Comparison of ENCODE assay signal across 8 mouse cellular contexts in the genomic region with DNA sequence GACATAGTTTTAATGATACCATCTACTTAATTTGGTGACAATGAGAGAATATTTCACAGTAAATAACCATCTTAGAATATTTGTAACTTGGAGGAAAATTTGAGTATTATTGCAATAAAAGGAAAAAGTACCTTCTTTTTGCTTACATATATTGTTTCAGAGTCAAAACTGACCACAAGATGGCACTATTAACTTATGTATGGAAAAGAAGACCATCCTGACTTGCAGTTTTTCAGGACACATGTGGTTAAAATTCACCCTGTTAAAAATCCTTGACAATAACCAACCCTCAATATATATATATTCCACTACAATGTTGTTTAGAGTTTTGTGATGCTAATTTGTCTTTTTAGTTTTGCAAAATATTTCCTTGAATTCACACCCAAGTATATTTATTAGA. TPM values are rescaled to one million over a fixed set of nuclear protein-coding genes. Genes with fewer than 3 reads are reported as not detected.
A peak's percentile ranks its signal among the peaks of the same experiment; 100 is the strongest.
DNase-seq lines count a peak whose midpoint lies in the region; ATAC-seq and TF ChIP-seq lines count a peak whose summit lies in the region.

No protein-coding gene starts in this region.

- H3K27me3 ChIP-seq in lung, embryonic 14.5 days (ENCODE audit: insufficient read depth, low read length): no peaks in the 10 kb centered on the region
- no peaks in the 10 kb centered on the region for H3K27me3 ChIP-seq in forebrain, embryonic 13.5 days

- DNase-seq in cerebellum, adult 9-10 months: peak; percentile 27
- peak; percentile 95 for DNase-seq in lung, embryonic 14.5 days
- DNase-seq in lung, postnatal 4 days: no peak
- DNase-seq in skeletal muscle tissue, adult 2 months (ENCODE audit: low read depth, low spot score): peak; percentile 8
- DNase-seq in urinary bladder, postnatal 36 days (ENCODE audit: low spot score in 2 of 2): no peak
- no peak for DNase-seq in gastrocnemius, adult 18-20 months (ENCODE audit: low spot score)

- no peak overlapping the region for H3K27ac ChIP-seq in lung, embryonic 14.5 days (ENCODE audit: low read depth)
- no peak overlapping the region for H3K27ac ChIP-seq in forebrain, embryonic 13.5 days

- H3K4me3 ChIP-seq in lung, embryonic 14.5 days (ENCODE audit: low read depth, low read length): no peak overlapping the region
- H3K4me3 ChIP-seq in forebrain, embryonic 13.5 days: no peak overlapping the region

- H3K4me2 ChIP-seq in lung, embryonic 14.5 days: no peak overlapping the region
- H3K4me2 ChIP-seq in forebrain, embryonic 13.5 days: no peak overlapping the region

- no peak overlapping the region for H3K9ac ChIP-seq in lung, embryonic 14.5 days
- H3K9ac ChIP-seq in forebrain, embryonic 13.5 days: no peak overlapping the region

- H3K4me1 ChIP-seq in lung, embryonic 14.5 days (ENCODE audit: insufficient read depth): no peaks in the 10 kb centered on the region
- no peaks in the 10 kb centered on the region for H3K4me1 ChIP-seq in forebrain, embryonic 13.5 days

- ATAC-seq in cerebellum, adult (ENCODE audit: insufficient number of reproducible peaks, low FRiP score, low TSS enrichment): no peak
- no peak for ATAC-seq in lung, embryonic 14.5 days (ENCODE audit: insufficient read depth)
- peak; percentile 80 for ATAC-seq in forebrain, embryonic 13.5 days

- TF ChIP-seq CTCF in lung, embryonic 14.5 days (IDR thresholded peaks at IDR 0.05; ENCODE audit: low read depth): peak; percentile 66

- no peaks in the 10 kb centered on the region for H3K9me3 ChIP-seq in lung, embryonic 14.5 days (ENCODE audit: low read depth, low read length)
- H3K9me3 ChIP-seq in forebrain, embryonic 13.5 days (replicated peaks): no peaks in the 10 kb centered on the region

- no peaks in the 10 kb centered on the region for H3K36me3 ChIP-seq in lung, embryonic 14.5 days (ENCODE audit: insufficient read depth)
- no peaks in the 10 kb centered on the region for H3K36me3 ChIP-seq in forebrain, embryonic 13.5 days (ENCODE audit: poor library complexity, severe bottlenecking)

RNA-seq across cellular contexts. Expression of a gene that starts 16.5 kb away (rescaled TPM):
- polyA plus RNA-seq in lung, embryonic 14.5 days (2014; fragmentation: Nextera tagmentation; extraction: Ambion mirVana): 36.9 and 39.3 TPM in 2 replicates
- 26.0 and 26.1 TPM in 2 replicates for polyA plus RNA-seq in forebrain, embryonic 13.5 days (2015; fragmentation: Nextera tagmentation; extraction: Ambion mirVana)
- total RNA-seq in gastrocnemius, adult 18-20 months (2021): 10 to 100 TPM; 16.0 to 16.9 TPM

RNA-seq across cellular contexts. Expression of a gene that starts 17.1 kb away (rescaled TPM):
- polyA plus RNA-seq in lung, embryonic 14.5 days (2014; fragmentation: Nextera tagmentation; extraction: Ambion mirVana): 0.74 and 0.96 TPM in 2 replicates
- 0.76 and 0.80 TPM in 2 replicates for polyA plus RNA-seq in forebrain, embryonic 13.5 days (2015; fragmentation: Nextera tagmentation; extraction: Ambion mirVana)
- total RNA-seq in gastrocnemius, adult 18-20 months (2021): under 1 TPM in 1 of 2 experiments, not detected in 1; 0.19 TPM

Comparison
In these comparisons a context has a peak if more than half of its experiments do, and no peak if none do; other contexts are left out.
1. DNase-seq: peak in cerebellum, adult 9-10 months (single experiment), lung, embryonic 14.5 days (single experiment) and skeletal muscle tissue, adult 2 months (single experiment); none in lung, postnatal 4 days (0 of 2), urinary bladder, postnatal 36 days (0 of 2) and gastrocnemius, adult 18-20 months (single experiment).